Mouse (Mus musculus) kidney, adult 2 months (tissue): ENCODE results near the gene Top3b.

Experiments
- CTCF ChIP-seq: fragments of 200-500 bp; conservative IDR thresholded peaks from 2 replicates; pipeline ENCODE4 v1.5.1; 2011; ENCODE audit warnings: low read depth, mild to moderate bottlenecking, control low read depth, low read length, moderate library complexity, mixed read lengths; ENCODE audit not compliant: insufficient read depth, insufficient read length
- POLR2A ChIP-seq: fragments of 200-500 bp; IDR thresholded peaks from one replicate; pipeline ENCODE4 v1.6.1; 2011; ENCODE audit warnings: low read depth, low read length, control low read depth

DNA sequence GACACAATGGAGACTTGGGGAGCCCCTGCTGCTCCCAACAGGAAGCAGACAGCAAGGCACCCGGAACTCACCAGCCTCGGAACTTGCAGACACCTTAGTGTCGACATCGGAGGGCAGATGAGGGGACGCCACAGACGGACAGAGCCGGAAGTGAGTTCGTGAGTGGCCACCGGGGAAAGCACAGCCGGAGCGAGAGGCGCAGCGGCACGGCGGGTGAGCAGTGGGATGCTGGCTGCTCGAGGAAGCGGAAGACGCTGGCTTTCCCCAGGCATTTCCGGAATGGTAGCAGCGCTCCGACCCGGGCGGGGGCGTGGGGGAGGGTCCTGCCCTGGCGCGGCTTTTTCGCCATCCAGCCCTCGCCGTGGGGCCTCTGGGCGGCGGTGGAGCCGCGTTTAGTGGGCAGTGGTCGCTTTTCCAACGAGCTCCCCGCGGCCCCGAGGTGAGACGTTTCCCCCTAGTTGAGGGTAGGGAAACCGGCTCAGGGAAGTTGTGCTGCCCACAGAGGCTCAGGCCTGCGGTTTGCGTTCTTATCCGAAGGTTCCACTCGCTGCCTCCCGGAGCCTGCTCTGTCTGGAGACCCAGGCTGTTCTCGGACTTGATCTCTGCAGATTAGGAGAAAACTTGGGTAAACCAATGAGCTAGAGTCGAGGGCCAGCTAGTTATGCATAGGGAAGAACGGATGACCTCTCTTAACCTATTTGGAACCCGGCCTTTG, at the start of gene Top3b, which contains the start of gene Vpreb1:
- TF ChIP-seq CTCF, result 0 out of 2 replicates have a peak, but pooled peaks have one; percentile 28
- TF ChIP-seq POLR2A, result peak; percentile 75
